Mouse (Mus musculus) erythroblast, embryonic 14.5 days (primary cell): ENCODE results near the gene Apod. TPM values are rescaled to one million over a fixed set of nuclear protein-coding genes. Genes with fewer than 3 reads are reported as not detected.

Experiments
- H3K27me3 ChIP-seq: 2 replicates; pipeline ENCODE4 v1.6.1; 2012; ENCODE audit warnings: inconsistent platforms; ENCODE audit not compliant: control insufficient read depth
- H3K36me3 ChIP-seq: 2 replicates; pipeline ENCODE4 v1.6.1; 2012; ENCODE audit warnings: mild to moderate bottlenecking, inconsistent platforms; ENCODE audit not compliant: control insufficient read depth
- H3K4me1 ChIP-seq: 2 replicates; pipeline ENCODE4 v1.6.1; 2012; ENCODE audit warnings: inconsistent platforms; ENCODE audit not compliant: control insufficient read depth
- H3K4me3 ChIP-seq: replicated peaks from 2 replicates; pipeline ENCODE3; 2012; ENCODE audit warnings: moderate library complexity, mild to moderate bottlenecking, inconsistent platforms
- H3K9me3 ChIP-seq: 2 replicates; pipeline ENCODE4 v1.6.1; 2012; ENCODE audit warnings: low read length, inconsistent platforms, mixed read lengths; ENCODE audit not compliant: control insufficient read depth
- GATA1 ChIP-seq: IDR thresholded peaks from 2 replicates; pipeline ENCODE4 v1.6.1; 2012; ENCODE audit warnings: low read length, inconsistent platforms, mixed read lengths
- TAL1 ChIP-seq: IDR thresholded peaks from 3 replicates; pipeline ENCODE4 v1.6.1; 2012; ENCODE audit warnings: low read length, inconsistent platforms, mixed read lengths
- polyA plus RNA-seq: library from polyadenylated mRNA; stranded (reverse); fragments of >175 nt; gene quantifications from 2 replicates; pipeline ENCODE4 v1.2.3, GENCODE M21; 2012

Apod gene
- polyA plus RNA-seq, 1 experiment = not detected

DNA sequence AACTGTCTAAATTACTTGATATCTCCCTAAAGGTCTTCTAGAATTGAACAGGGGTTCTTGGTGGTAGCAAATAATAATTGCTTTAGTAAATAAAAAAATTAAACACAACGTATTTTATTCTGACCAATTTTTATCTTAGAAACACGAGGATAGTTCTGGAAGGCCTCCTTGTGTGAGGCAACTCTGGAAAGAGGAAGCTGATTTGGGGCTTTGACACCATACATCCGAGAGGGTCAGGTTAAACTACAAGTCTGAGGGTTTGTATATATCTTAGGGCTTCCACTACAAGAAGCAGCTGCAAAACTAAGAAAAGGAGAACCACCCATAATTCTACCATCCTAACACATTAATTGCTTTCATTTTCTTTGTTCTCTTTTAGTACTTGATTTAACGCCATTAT lies 20.8 kb downstream of the Apod start:
- Histone ChIP-seq H3K4me3 (no peak overlapping the region), H3K9me3 (no peaks in the 10 kb centered on the region), H3K36me3 (no peaks in the 10 kb centered on the region), H3K27me3 (no peaks in the 10 kb centered on the region), H3K4me1 (no peaks in the 10 kb centered on the region)
- TF ChIP-seq GATA1 (no peak), TAL1 (no peak)

DNA sequence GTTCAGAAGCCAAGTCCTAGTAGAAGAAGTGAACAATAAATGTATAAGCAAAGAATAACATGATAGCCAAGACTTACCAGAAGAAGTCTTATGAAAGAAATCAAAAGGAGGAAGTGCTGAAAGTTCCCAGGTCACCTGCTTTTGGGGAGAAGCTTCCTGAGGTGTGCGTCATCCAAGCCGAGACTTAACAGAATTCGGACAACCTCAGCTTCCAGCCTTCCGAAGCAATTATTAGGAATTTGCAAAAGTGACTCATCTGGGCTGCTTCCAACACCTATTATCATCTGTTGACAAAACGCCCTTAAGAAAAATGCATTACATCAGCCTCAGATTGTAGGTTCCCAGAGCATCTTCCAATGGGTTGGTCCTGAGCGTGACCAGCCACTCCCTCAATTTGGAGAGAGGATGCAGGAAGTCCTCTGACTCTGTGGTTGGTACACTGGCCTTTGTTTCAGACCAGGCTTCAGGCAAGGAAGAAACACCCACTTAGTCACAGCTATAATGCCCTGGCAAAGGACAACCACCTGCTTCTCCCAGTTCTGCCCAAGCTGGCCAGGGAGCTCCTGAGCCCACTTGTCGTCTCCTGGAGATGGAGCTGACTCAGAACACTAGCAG lies 23.8 kb downstream of the Apod start:
- Histone ChIP-seq H3K9me3 (no peaks in the 10 kb centered on the region), H3K4me3 (no peak overlapping the region), H3K27me3 (no peaks in the 10 kb centered on the region), H3K4me1 (no peaks in the 10 kb centered on the region), H3K36me3 (no peaks in the 10 kb centered on the region)
- no peak for TF ChIP-seq TAL1
- TF ChIP-seq GATA1 = no peak

DNA sequence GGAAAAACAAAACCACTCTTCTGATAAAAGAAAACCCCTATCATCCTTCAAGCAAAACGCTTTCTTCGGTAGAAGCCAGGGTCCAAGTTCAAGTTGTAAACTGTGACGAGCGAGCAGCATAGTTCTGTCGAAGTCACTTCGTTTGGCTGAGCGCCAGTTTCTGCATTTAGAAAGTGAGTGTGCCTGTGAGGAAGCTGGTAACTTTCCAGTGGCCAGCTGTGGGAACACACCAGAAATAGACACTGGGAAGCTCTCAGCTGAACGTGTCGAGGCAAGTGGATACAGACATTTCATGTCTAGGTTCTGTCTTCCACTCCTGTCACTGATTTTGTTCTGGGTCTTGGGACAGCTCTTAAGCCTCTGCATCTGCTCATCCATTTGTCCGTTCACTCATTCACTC lies 24.3 kb downstream of the Apod start:
- H3K4me1 ChIP-seq = no peaks in the 10 kb centered on the region
- no peak overlapping the region for H3K4me3 ChIP-seq
- TF ChIP-seq GATA1 = no peak
- no peak for TF ChIP-seq TAL1
- no peaks in the 10 kb centered on the region for H3K36me3 ChIP-seq
- no peaks in the 10 kb centered on the region for H3K9me3 ChIP-seq
- no peaks in the 10 kb centered on the region for H3K27me3 ChIP-seq

DNA sequence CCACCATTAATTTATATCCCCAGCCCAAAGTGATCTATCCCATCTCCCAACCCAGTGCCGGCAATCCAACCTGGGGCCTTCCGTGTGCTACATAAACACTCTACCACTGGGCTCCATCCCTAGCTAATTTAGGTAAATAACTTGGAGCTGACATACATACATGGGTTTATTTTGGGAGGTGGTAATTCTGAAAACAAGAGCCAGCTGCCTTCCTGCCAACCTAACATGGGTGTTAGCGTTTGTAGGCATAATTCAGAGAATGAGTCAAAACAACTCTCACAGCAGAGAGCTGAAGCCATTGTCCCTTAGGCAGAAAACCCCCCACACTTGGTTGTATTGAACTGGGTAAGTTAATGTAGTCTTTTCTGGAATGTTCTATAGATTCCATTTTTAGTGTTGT lies 26.9 kb downstream of the Apod start:
- TF ChIP-seq TAL1 (no peak), GATA1 (no peak)
- H3K27me3 ChIP-seq = no peaks in the 10 kb centered on the region
- H3K4me1 ChIP-seq = no peaks in the 10 kb centered on the region
- H3K36me3 ChIP-seq = no peaks in the 10 kb centered on the region
- H3K4me3 ChIP-seq = no peak overlapping the region
- H3K9me3 ChIP-seq = no peaks in the 10 kb centered on the region

DNA sequence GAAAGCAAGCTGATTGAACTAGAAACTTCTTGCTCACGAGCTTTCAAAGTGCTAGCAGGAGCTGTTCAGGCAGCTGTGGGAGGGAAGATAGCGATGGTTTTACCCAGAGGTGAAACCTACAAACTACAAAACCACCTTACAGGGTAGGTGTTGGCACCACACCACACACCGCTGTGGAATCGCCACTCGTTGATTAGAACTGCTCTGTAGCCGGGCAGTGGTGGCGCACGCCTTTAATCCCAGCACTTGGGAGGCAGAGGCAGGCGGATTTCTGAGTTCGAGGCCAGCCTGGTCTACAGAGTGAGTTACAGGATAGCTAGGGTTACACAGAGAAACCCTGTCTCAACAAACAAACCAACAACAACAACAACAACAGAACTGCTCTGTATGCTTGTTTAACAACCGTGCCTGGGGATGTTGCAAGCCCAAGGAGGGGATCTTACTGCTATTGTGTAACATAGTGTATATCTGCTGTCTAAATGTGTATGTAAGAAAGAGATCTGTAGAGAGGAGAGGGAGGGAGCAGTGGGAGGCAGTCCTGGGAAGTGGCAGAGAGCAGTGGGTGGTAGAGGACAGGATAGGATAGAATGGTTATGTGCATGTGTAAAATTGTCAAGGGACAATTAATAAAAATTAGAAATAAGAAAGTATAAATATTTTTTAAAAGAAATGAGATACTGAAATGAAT lies 27.7 kb downstream of the Apod start:
- no peaks in the 10 kb centered on the region for H3K9me3 ChIP-seq
- no peaks in the 10 kb centered on the region for H3K27me3 ChIP-seq
- no peak overlapping the region for H3K4me3 ChIP-seq
- H3K36me3 ChIP-seq = no peaks in the 10 kb centered on the region
- no peaks in the 10 kb centered on the region for H3K4me1 ChIP-seq
- no peak for TF ChIP-seq GATA1
- no peak for TF ChIP-seq TAL1

DNA sequence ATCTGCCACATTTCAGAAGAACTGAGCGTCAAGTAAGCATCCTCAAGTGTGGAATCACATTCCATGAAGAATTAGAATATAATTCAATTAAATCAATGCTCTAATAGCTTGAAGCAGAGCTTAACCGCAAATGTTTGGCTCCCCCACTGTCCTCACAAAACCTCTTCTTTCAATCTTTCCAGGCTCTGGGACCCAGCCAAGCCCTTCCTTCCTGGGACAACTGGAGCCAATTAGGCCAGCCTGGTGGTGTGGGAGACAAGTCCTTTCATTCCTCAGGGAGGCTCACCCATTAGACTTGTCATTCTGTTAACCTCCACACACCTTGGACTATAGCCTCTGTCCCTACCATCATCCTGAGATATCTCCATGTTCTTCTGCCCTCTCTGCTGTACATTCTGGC lies 32.6 kb downstream of the Apod start:
- Histone ChIP-seq H3K36me3 (no peaks in the 10 kb centered on the region), H3K4me3 (no peak overlapping the region), H3K27me3 (peaks cover 7% of the 10 kb centered on the region), H3K4me1 (no peaks in the 10 kb centered on the region), H3K9me3 (no peaks in the 10 kb centered on the region)
- TF ChIP-seq TAL1 = no peak
- no peak for TF ChIP-seq GATA1

DNA sequence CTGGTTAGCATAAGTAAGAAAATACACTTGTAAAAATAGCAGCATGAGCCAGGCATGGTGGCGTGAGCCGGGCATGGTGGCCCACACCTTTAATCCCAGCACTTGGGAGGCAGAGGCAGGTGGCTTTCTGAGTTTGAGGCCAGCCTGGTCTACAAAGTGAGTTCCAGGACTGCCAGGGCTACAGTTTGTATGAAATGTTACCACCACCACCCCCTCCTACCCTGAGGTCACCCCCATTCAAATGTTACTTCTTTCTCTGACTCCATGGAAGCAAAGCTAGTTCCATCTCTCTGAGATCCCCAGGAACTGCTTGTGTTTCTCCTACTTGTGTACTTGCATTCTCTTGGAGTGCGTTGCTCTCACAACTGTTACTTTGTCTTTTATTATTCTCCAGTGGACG lies 34.4 kb downstream of the Apod start:
- Histone ChIP-seq H3K4me1 (peaks cover 12% of the 10 kb centered on the region), H3K36me3 (no peaks in the 10 kb centered on the region), H3K9me3 (no peaks in the 10 kb centered on the region), H3K4me3 (no peak overlapping the region), H3K27me3 (peaks cover 17% of the 10 kb centered on the region)
- TF ChIP-seq GATA1 = no peak
- TF ChIP-seq TAL1 = no peak

DNA sequence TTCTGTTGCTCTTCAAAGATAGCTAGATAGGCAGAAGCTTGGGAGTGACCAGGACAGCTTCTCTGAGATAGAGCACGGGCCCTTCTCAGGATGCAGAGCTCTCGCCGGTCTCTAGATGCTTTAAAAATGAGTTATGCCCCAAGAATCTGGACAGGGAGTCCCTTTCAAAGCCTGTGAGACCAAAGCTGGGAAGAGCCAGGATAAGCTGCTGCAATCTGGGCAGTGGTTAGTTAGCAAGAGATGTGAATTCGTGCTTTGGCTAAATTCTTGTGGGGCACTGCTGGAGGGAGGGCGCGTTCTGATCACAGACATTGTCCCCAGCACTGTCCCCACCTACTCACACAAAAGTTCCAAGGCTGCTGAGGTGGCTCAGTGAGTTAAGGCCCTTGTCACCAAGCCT lies 36.0 kb downstream of the Apod start:
- H3K9me3 ChIP-seq = no peaks in the 10 kb centered on the region

DNA sequence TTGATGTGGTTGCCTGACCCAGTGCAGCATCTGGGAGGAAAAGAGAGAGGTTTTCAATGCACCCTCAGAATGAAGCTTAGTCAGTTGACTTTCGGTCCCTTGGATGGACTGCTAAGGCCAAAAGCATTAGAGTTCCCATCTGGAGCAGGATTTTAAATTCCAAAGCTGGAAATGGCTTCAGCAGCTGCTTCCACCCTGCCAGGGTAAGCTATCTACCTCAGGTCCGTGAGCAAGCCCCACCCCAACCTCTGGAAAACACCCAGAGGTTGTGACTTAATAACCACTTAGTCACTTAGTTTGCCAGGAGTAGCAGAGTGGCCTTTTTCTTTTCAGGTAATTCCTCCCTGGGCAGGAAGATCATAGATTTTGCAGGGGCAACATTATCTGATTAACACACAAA lies 36.5 kb downstream of the Apod start:
- Histone ChIP-seq H3K4me3 (no peak overlapping the region), H3K27me3 (peaks cover 17% of the 10 kb centered on the region), H3K9me3 (no peaks in the 10 kb centered on the region), H3K4me1 (peaks cover 23% of the 10 kb centered on the region), H3K36me3 (no peaks in the 10 kb centered on the region; the same call in 1 of the 2 replicates)
- no peak for TF ChIP-seq GATA1
- TF ChIP-seq TAL1 = no peak

More for the DNA sequence above, 36.0 kb downstream of the Apod start:
- Histone ChIP-seq H3K36me3 (no peaks in the 10 kb centered on the region), H3K4me1 (peaks cover 18% of the 10 kb centered on the region), H3K27me3 (peaks cover 17% of the 10 kb centered on the region), H3K4me3 (no peak overlapping the region)
- no peak for TF ChIP-seq GATA1
- TF ChIP-seq TAL1 = no peak

DNA sequence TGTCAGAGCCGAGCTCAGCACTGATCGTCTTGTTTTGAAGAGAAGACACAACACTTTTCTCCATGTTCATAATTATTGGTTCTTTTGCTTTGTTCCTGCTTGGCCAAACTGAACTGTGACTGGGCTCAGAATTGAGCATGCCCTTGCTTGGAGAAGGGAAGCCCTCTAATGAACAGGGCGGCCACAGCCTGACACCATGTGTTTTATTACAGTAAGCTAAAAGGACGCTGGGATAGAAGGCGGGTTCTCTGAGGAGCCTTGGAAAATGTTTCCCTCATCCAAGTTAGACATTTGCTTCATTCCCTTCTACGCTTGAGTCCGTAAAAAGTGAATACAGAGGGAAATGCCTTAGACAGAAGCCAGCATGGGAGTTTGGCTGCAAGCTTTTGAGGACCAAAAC lies 37.6 kb downstream of the Apod start:
- H3K27me3 ChIP-seq = peaks cover 17% of the 10 kb centered on the region
- no peak for TF ChIP-seq GATA1
- no peak for TF ChIP-seq TAL1
- peaks cover 32% of the 10 kb centered on the region for H3K4me1 ChIP-seq
- H3K4me3 ChIP-seq = no peak overlapping the region
- no peaks in the 10 kb centered on the region for H3K9me3 ChIP-seq
- peaks cover 9% of the 10 kb centered on the region for H3K36me3 ChIP-seq
